Mouse (Mus musculus) myocyte (in vitro differentiated cells): ENCODE results near the gene Trim9. TPM values are rescaled to one million over a fixed set of nuclear protein-coding genes. Genes with fewer than 3 reads are reported as not detected.

Experiments used
- H3K27me3 ChIP-seq: one replicate; pipeline ENCODE4 v1.6.1; 2011; ENCODE audit not compliant: control insufficient read depth, insufficient read depth, insufficient read length
- H3K36me3 ChIP-seq: one replicate; pipeline ENCODE4 v1.6.1; 2011; ENCODE audit not compliant: control insufficient read depth, insufficient read depth
- H3K4me2 ChIP-seq: one replicate; pipeline ENCODE4 v1.6.1; 2011; ENCODE audit warnings: low read depth, control low read depth
- H3K4me3 ChIP-seq: one replicate; pipeline ENCODE4 v1.5.1; 2011; ENCODE audit warnings: mild to moderate bottlenecking, control low read depth, moderate library complexity
- H3K79me2 ChIP-seq: one replicate; pipeline ENCODE4 v1.6.1; 2011; ENCODE audit not compliant: control insufficient read depth, insufficient read depth
- H3ac ChIP-seq: one replicate; pipeline ENCODE4 v1.6.1; 2011; ENCODE audit not compliant: control insufficient read depth, insufficient read length
- CEBPB ChIP-seq: IDR thresholded peaks from 2 replicates; pipeline ENCODE4 v1.6.1; 2011; ENCODE audit warnings: mild to moderate bottlenecking, moderate library complexity; ENCODE audit not compliant: poor library complexity, insufficient read depth, severe bottlenecking
- E2F4 ChIP-seq: IDR thresholded peaks from one replicate; pipeline ENCODE4 v1.6.1; 2011; ENCODE audit warnings: mild to moderate bottlenecking, control low read depth, moderate library complexity; ENCODE audit not compliant: insufficient read depth
- MAX ChIP-seq: IDR thresholded peaks from one replicate; pipeline ENCODE4 v1.6.1; 2011; ENCODE audit warnings: low read depth, mild to moderate bottlenecking, control low read depth
- MYOD1 ChIP-seq, 3 experiments: IDR thresholded peaks; one replicate each; pipeline ENCODE4 v1.6.1; 2011; ENCODE audit warnings: control low read depth in 2 of 3, low read depth in 2 of 3, mild to moderate bottlenecking in 2 of 3, moderate library complexity in 1 of 3; ENCODE audit not compliant: insufficient read length in 2 of 3, control insufficient read depth in 1 of 3
- MYOG ChIP-seq, 3 experiments: IDR thresholded peaks; one replicate each; pipeline ENCODE4 v1.6.1; 2011; ENCODE audit warnings: control low read depth in 2 of 3, low read depth in 2 of 3, mild to moderate bottlenecking in 2 of 3; ENCODE audit not compliant: insufficient read length in 2 of 3, control insufficient read depth in 1 of 3, insufficient read depth in 1 of 3
- POLR2A ChIP-seq: IDR thresholded peaks from one replicate; pipeline ENCODE4 v1.6.1; 2011; ENCODE audit warnings: low read depth, mild to moderate bottlenecking, control low read depth, moderate library complexity; ENCODE audit not compliant: insufficient read length
- POLR2AphosphoS2 ChIP-seq: IDR thresholded peaks from one replicate; pipeline ENCODE4 v1.6.1; 2011; ENCODE audit warnings: low read depth, control low read depth; ENCODE audit not compliant: insufficient read length
- REST ChIP-seq: IDR thresholded peaks from one replicate; pipeline ENCODE4 v1.6.1; 2011; ENCODE audit warnings: mild to moderate bottlenecking, control low read depth, moderate library complexity; ENCODE audit not compliant: insufficient read depth, insufficient read length
- SRF ChIP-seq: IDR thresholded peaks from one replicate; pipeline ENCODE4 v1.6.1; 2011; ENCODE audit warnings: low read depth; ENCODE audit not compliant: control insufficient read depth, insufficient read length
- TCF12 ChIP-seq: IDR thresholded peaks from one replicate; pipeline ENCODE4 v1.6.1; 2011; ENCODE audit warnings: mild to moderate bottlenecking, control low read depth; ENCODE audit not compliant: poor library complexity, insufficient read depth, severe bottlenecking
- TCF3 ChIP-seq: IDR thresholded peaks from one replicate; pipeline ENCODE4 v1.6.1; 2011; ENCODE audit warnings: low read depth, control low read depth; ENCODE audit not compliant: insufficient read length
- USF1 ChIP-seq: IDR thresholded peaks from one replicate; pipeline ENCODE4 v1.6.1; 2011; ENCODE audit warnings: low read depth, mild to moderate bottlenecking, control low read depth, moderate library complexity
- polyA plus RNA-seq: library from polyadenylated mRNA; unstranded; fragments of >200 nt; fragmentation: generic; extraction: Trizol; gene quantifications from one replicate; pipeline ENCODE4 v1.2.1, GENCODE M21; 2012; ENCODE audit warnings: missing spikeins

Trim9 gene
- polyA plus RNA-seq, 1 experiment: not detected

- no peak for TF ChIP-seq SRF
- TF ChIP-seq POLR2A: no peak
- no peak for TF ChIP-seq MYOG (IDR thresholded peaks at IDR 0.05; ENCODE audit: control insufficient read depth in 1 of 3, insufficient read depth in 1 of 3, insufficient read length in 2 of 3, low read depth in 2 of 3)
- TF ChIP-seq MYOD1 (IDR thresholded peaks at IDR 0.05; ENCODE audit: control insufficient read depth in 1 of 3, insufficient read length in 2 of 3, low read depth in 2 of 3): no peak
- TF ChIP-seq MAX: no peak
- no peak for TF ChIP-seq TCF12
- TF ChIP-seq E2F4: no peak
- H3K4me3 ChIP-seq: no peak overlapping the region
- no peak overlapping the region for H3ac ChIP-seq
- no peaks in the 10 kb centered on the region for H3K79me2 ChIP-seq
- H3K4me2 ChIP-seq: peak overlapping the region; percentile 61
- no peaks in the 10 kb centered on the region for H3K36me3 ChIP-seq
- peaks cover 3% of the 10 kb centered on the region for H3K27me3 ChIP-seq
Measured at GRCm38 (mm10) chr12:70234938-70235484, 112.4 kb downstream of the Trim9 start.

- TF ChIP-seq USF1 (no peak), MAX (no peak), POLR2A (no peak), MYOD1 (IDR thresholded peaks at IDR 0.05; ENCODE audit: control insufficient read depth in 1 of 3, insufficient read length in 2 of 3, low read depth in 2 of 3) (no peak), MYOG (IDR thresholded peaks at IDR 0.05; ENCODE audit: control insufficient read depth in 1 of 3, insufficient read depth in 1 of 3, insufficient read length in 2 of 3, low read depth in 2 of 3) (no peak), SRF (no peak), E2F4 (no peak), TCF12 (no peak), CEBPB (no peak), TCF3 (no peak), POLR2AphosphoS2 (no peak), REST (no peak)
- Histone ChIP-seq H3ac (no peak overlapping the region), H3K4me3 (no peak overlapping the region), H3K27me3 (peaks cover 3% of the 10 kb centered on the region), H3K36me3 (no peaks in the 10 kb centered on the region), H3K79me2 (no peaks in the 10 kb centered on the region), H3K4me2 (no peak overlapping the region)
Measured at GRCm38 (mm10) chr12:70234411-70234810, 113.0 kb downstream of the Trim9 start.

GRCm38 (mm10) chr12:70233637-70234315 is 113.6 kb downstream of the Trim9 start:
- H3K4me3 ChIP-seq: no peak overlapping the region
- TF ChIP-seq TCF3 (no peak), POLR2AphosphoS2 (no peak), SRF (no peak), TCF12 (no peak), E2F4 (no peak), MAX (no peak), MYOD1 (IDR thresholded peaks at IDR 0.05; ENCODE audit: control insufficient read depth in 1 of 3, insufficient read length in 2 of 3, low read depth in 2 of 3) (no peak), USF1 (no peak), POLR2A (no peak), REST (no peak), CEBPB (no peak), MYOG (IDR thresholded peaks at IDR 0.05; ENCODE audit: control insufficient read depth in 1 of 3, insufficient read depth in 1 of 3, insufficient read length in 2 of 3, low read depth in 2 of 3) (no peak)
- peaks cover 3% of the 10 kb centered on the region for H3K27me3 ChIP-seq
- H3ac ChIP-seq: no peak overlapping the region
- no peak overlapping the region for H3K4me2 ChIP-seq
- H3K79me2 ChIP-seq: no peaks in the 10 kb centered on the region
- H3K36me3 ChIP-seq: no peaks in the 10 kb centered on the region

GRCm38 (mm10) chr12:70232020-70232544 is 115.3 kb downstream of the Trim9 start:
- Histone ChIP-seq H3K79me2 (no peaks in the 10 kb centered on the region), H3ac (no peak overlapping the region), H3K36me3 (no peaks in the 10 kb centered on the region), H3K27me3 (peaks cover 8% of the 10 kb centered on the region), H3K4me3 (no peak overlapping the region), H3K4me2 (no peak overlapping the region)
- TF ChIP-seq POLR2A (no peak), MAX (no peak), USF1 (no peak), MYOD1 (IDR thresholded peaks at IDR 0.05; ENCODE audit: control insufficient read depth in 1 of 3, insufficient read length in 2 of 3, low read depth in 2 of 3) (no peak), POLR2AphosphoS2 (no peak), CEBPB (no peak), REST (no peak), E2F4 (no peak), TCF3 (no peak), SRF (no peak), MYOG (IDR thresholded peaks at IDR 0.05; ENCODE audit: control insufficient read depth in 1 of 3, insufficient read depth in 1 of 3, insufficient read length in 2 of 3, low read depth in 2 of 3) (no peak), TCF12 (no peak)
